Mouse (Mus musculus) CD4-positive naive resting alpha-beta T cell, adult 76 days (primary cell): ENCODE measurements around the gene Fip1l1. TPM values are rescaled to one million over a fixed set of nuclear protein-coding genes. Genes with fewer than 3 reads are reported as not detected.

Experiments used
- total RNA-seq: library from RNA; stranded (reverse); gene quantifications from one replicate; pipeline ENCODE4 v1.2.4, GENCODE M21; 2023

Fip1l1 gene
- total RNA-seq, result 130 TPM

GRCm38 (mm10) chr5:74535240-74536021 is at the start of gene Fip1l1:
Gene Fip1l1 (plus strand): TSS chr5:74535449.

GRCm38 (mm10) chr5:74531630-74532280 is 3.5 kb upstream of the Fip1l1 start, which contains the start of gene Scfd2:
Gene Scfd2 (minus strand): TSS chr5:74531759.

Other genes with a start within 250 kb of the Fip1l1 start
- gene Scfd2, start 3.7 kb upstream of the Fip1l1 start, total RNA-seq, result 44.5 TPM
- not detected for gene Lnx1, start 167.5 kb downstream of the Fip1l1 start, total RNA-seq